Mouse (Mus musculus): ENCODE data around the gene Kcnj6.
"Not testable (repeated sequence)": the region's sequence is repeated elsewhere in the genome, so short reads cannot be mapped to it uniquely, and the experiment has no call there.

Kcnj6 gene

DNA sequence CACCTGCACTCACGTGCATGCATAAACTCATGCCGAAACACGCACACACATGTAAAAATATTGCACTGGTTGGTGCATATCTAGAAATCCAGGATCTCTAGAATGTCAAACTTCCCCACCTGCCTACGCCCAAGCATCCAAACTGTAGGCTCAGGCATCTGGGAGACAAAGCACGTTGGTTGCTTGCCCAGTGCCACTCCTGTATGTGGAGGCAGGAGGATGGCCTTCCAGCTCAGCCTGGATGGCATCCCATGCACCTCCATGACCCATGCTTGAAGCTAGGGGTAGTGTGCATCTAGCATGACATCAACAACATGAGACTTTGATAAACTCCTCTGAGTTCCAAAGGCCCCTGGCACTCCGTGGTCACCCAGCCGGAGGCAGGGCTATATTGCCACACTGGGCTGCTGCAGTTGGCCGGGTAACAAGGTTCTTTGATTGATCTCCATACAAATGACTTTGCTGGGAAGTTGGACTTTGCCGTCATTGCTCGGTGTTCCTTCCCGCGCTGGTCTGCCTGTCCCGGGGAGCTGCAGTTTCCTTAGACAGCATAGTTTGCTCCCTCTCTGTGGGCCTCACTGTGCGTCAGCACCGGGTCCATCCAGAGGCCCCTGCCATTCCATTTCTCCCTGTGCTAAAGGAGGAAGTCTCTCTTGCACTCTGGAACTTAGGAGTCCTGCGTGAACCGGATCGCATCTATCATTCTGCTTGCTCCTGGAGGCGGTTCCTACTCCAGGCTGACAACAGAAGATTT lies 144.9 kb downstream of the Kcnj6 start:
- DNase-seq (ENCODE audit: low spot score in 2 of 2): peak in 1 of 2 experiments; percentile 58

- DNase-seq (ENCODE audit: low spot score in 2 of 2): peak; percentile 43 to 59
These were observed 147.1 kb downstream of the Kcnj6 start for GRCm38 (mm10) chr16:94850393-94850792.

GRCm38 (mm10) chr16:94845996-94846395 lies 151.5 kb downstream of the Kcnj6 start:
- no peak for DNase-seq (ENCODE audit: low spot score in 2 of 2)

GRCm38 (mm10) chr16:94844769-94845168 lies 152.7 kb downstream of the Kcnj6 start:
- no peak for DNase-seq (ENCODE audit: low spot score in 2 of 2)

DNA sequence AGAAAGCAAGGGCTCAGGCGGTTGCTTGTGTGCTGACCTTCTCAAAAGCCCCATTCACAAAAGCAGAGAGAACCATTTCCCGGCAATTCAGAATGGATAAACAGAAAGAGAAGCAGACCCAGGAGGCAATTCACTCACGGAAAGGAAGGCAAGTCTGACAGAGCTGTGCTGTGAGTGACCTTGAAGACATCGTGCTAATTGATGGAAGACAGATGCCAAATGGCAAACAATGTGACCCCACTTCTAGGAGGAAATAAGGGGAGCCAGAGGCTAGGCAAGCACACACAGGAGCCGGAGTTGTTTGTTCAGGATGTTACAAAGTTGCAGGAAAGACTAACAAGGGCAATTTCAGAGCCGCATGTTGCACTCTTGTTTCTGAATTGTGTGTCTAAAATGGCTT lies 158.1 kb downstream of the Kcnj6 start:
- no peak for DNase-seq (ENCODE audit: low spot score in 2 of 2)

DNA sequence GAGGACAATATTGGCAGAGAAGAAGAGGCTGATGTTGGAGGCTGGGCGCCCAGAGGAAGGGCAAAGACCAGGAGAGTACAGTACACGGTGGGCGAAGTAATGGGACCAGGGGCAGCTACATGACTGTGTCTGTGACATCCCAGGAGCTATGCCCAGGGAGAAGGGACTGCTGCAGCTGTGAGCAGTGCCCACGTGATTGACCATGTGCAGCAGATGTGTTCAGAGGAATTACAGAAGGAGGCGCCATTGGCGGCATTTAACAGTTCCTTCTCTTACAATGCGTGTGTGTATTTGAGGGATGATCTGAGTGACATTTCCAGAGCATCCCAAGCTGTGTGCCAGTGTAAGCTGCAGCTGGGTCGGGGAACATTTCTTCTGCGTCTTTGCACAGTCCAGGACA lies 159.6 kb downstream of the Kcnj6 start:
- DNase-seq (ENCODE audit: low spot score in 2 of 2): no peak

DNA sequence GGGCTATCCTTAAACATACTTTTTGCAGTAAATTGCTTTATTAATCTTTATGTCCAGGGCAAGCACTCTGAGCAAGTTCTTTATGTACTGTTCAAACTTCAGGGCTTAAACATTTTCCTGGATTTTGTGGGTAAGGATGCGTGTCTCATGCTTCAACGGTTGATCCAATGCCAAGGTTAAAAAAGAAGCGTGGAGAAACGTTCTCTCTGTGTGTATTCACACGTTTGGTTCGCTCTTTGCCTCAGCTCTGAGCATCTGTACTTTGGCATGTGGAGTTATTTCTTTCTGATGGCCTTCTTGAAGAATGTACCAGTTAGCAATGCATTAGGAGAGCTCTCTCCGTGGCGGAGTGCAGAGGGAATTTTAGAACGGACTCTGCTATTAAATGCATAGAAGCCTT lies 163.0 kb downstream of the Kcnj6 start:
- DNase-seq (ENCODE audit: low spot score in 2 of 2): no peak

DNA sequence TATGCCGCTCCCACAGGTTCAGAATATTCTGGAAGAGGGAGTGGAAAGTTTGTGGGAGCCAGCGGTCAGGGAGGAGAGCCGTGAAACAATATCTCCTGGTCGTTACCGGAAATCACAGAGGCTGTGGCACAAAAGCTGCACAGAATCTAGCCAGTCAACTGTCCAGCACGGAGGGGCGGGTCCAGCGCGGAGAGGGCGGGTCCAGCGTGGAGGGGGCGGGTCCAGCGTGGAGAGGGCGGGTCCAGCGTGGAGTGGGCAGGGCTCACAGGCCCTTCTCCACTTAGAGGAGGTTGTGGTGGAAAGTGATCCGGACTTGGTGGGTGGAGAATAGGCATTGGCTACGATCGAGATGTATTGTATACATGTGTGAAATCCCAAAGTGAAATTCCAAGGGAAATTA lies 169.3 kb downstream of the Kcnj6 start:
- no peak for DNase-seq (ENCODE audit: low spot score in 2 of 2)

DNA sequence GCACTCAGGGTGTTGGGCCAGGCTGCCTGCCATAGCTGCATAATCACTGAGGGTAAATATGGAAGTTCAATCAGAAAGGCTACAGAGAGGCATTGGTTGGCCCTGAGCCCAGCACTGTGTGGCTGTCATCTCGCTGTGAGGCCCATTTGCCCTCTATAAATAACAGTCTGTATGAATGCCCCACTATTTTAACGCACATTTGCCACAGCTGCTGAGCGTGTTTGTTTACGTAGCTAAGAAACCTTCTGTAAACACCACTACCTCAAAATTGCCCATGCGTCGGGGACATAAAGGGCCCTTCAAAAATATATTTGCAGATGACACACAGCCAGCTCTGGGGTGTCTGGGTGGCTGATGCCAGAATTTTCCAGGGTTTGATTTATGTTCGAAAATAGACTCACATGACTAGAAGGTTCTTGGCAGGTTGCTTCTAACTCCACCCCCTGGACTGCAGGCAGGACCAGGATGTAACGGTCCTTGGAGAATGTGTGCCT lies 170.4 kb downstream of the Kcnj6 start:
- peak in 1 of 2 experiments; percentile 35 for DNase-seq (ENCODE audit: low spot score in 2 of 2)

GRCm38 (mm10) chr16:94825274-94825673 lies 172.2 kb downstream of the Kcnj6 start:
- peak in 1 of 2 experiments; percentile 36 for DNase-seq (ENCODE audit: low spot score in 2 of 2)

DNA sequence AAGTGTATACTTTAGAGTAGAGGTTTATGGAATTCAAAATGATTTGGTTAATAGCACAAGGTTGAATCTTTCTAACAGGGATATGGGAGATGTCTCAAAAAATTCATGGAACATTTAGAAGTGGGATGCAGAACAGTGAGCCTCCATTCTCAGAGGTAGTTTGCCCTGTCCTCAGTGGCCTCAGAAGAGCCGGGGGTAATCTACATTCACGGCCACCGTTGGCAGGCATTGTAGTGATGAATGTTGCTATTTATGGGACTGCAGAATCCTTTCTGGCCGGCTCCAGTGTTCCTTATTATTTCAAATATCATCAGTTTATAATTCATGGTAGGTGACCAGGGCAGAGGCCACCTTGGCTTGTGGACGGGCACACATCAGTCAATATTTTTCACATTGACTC lies 174.9 kb downstream of the Kcnj6 start:
- no peak for DNase-seq (ENCODE audit: low spot score in 2 of 2)

GRCm38 (mm10) chr16:94821610-94822009 lies 175.9 kb downstream of the Kcnj6 start:
- DNase-seq (ENCODE audit: low spot score in 2 of 2): peak in 1 of 2 experiments; percentile 32

- DNase-seq (ENCODE audit: low spot score in 2 of 2): peak in 1 of 2 experiments; percentile 58
These were observed 181.1 kb downstream of the Kcnj6 start for GRCm38 (mm10) chr16:94816391-94816790.

GRCm38 (mm10) chr16:94815891-94816290 lies 181.6 kb downstream of the Kcnj6 start:
- DNase-seq (ENCODE audit: low spot score in 2 of 2): peak in 1 of 2 experiments; percentile 47

DNA sequence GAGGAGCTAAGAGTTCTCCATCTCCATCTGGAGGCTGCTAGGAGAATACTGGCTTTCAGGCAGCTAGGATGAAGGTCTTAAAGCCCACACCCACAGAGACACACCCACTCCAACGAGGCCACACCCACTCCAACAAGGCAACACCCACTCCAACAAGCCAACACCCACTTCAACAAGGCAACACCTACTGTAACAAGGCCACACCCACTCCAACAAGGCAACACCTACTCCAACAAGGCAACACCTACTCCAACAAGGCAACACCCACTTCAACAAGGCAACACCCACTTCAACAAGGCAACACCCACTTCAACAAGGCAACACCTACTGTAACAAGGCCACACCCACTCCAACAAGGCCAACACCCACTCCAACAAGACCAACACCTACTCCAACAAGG lies 188.2 kb downstream of the Kcnj6 start:
- not testable (repeated sequence) for DNase-seq (ENCODE audit: low spot score in 2 of 2)

- no peak for DNase-seq (ENCODE audit: low spot score in 2 of 2)
These were observed 199.3 kb downstream of the Kcnj6 start for GRCm38 (mm10) chr16:94798241-94798640.

DNA sequence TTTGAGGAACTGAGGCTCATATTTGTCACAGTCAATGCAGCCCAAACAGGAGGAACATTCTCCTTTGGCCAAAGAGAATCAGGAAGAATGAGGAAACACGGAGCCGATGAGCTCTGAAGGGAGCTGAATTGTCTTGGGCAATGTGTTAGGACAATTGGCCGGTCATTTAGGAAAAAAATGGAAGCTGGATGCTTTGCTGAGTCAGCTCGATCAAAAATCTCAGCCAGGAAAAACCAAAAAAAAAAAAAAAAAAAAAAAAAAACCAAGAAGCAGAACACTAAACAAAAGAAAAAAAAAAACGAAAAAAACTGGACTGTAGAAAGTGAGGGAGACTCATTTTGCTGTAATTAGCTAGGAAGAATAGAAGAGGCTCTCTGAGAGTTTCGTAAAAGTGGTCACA lies 200.1 kb downstream of the Kcnj6 start:
- no peak for DNase-seq (ENCODE audit: low spot score in 2 of 2)

DNA sequence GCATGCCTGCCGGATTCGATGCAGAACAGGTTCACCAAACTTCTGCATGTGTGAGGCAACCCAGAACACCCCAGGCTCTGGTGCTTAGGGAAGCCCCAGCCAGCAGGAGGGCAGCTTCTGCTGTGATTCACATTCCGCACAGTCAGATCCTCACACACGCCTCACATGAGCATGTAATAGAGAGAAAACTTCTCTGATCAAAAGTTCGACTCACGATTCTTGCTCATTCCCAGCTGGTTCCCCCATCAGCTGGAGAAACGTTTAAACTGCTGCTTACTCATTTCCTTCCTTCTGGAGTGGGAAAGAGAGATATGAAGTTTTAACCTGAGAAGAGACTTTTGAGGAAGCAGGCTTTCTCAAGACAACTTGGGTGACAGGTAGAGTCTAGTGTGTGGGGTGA lies 204.5 kb downstream of the Kcnj6 start:
- DNase-seq (ENCODE audit: low spot score in 2 of 2): no peak

GRCm38 (mm10) chr16:94789958-94790357 lies 207.5 kb downstream of the Kcnj6 start:
- DNase-seq (ENCODE audit: low spot score in 2 of 2): no peak

DNA sequence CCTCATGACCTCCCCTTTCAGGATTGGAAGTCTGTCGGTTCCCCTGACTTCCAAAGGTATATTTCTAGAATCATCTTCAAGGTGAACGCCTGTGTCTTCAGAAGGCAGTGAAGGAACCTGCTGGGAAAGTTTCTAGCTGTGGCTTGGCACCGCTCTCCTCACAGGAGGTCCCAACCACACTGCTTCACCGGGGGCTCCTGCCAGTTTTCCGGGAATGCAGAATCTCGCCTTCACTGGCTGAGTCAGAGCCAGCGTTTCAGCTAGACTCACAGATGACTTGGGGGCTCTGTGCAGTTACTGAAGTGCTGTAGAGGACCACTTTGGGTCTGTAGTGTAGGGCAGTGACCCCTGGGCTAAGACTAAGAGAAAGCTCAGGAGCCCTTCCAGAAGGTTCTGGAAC lies 208.8 kb downstream of the Kcnj6 start:
- no peak for DNase-seq (ENCODE audit: low spot score in 2 of 2)

DNA sequence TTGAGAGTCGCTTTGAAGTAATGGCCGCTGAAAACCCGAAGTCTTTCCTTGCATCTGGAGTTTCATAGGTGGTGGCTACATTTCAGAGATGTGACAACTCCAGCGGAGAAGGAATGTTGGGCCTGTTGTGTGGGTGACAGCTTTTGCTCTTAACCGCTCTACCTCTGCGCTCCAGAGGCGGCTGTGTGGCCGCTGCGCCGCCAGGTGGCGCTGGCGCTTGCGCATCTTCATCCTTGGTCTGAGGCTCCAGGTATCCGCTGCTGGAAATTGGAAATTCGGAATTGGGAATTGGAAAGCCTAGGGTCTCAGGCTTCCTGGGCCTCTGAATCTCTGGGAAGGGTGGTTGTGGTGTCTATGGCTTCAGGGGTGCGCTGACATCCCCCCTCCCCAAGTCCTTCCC lies 209.3 kb downstream of the Kcnj6 start:
- DNase-seq (ENCODE audit: low spot score in 2 of 2): peak in 1 of 2 experiments; percentile 87

- DNase-seq (ENCODE audit: low spot score in 2 of 2): no peak
These were observed 211.6 kb downstream of the Kcnj6 start for GRCm38 (mm10) chr16:94785873-94786272.

- DNase-seq (ENCODE audit: low spot score in 2 of 2): no peak
These were observed 213.8 kb downstream of the Kcnj6 start for GRCm38 (mm10) chr16:94783696-94784095.
